Mouse (Mus musculus) stomach, postnatal 0 days (tissue): Measurements from ENCODE around the gene Ankfy1. TPM values are rescaled to one million over a fixed set of nuclear protein-coding genes. Genes with fewer than 3 reads are reported as not detected.

Source experiments
- ATAC-seq: fragments of 200-750 bp; cut with Nextera tagmentation; 2 replicates; pipeline ENCODE4 v1.8.0; 2017; ENCODE audit not compliant: low FRiP score, low TSS enrichment
- DNase-seq: peaks from one replicate; pipeline ENCODE4 v3.0.0-alpha.2; 2016; ENCODE audit warnings: low spot score
- H3K27ac ChIP-seq: fragments of 300-500 bp; sonication (generic); replicated peaks from 2 replicates; pipeline ENCODE4 v1.5.1; 2014; ENCODE audit warnings: mild to moderate bottlenecking, control low read depth
- H3K27me3 ChIP-seq: fragments of 300-500 bp; sonication (generic); 2 replicates; pipeline ENCODE4 v1.6.1; 2014; ENCODE audit warnings: low read length; ENCODE audit not compliant: control insufficient read depth, insufficient read depth
- H3K36me3 ChIP-seq: fragments of 300-500 bp; sonication (generic); 2 replicates; pipeline ENCODE4 v1.6.1; 2014; ENCODE audit warnings: low read length, mixed read lengths; ENCODE audit not compliant: control insufficient read depth, insufficient read depth
- H3K4me1 ChIP-seq: fragments of 300-500 bp; sonication (generic); replicated peaks from 2 replicates; pipeline ENCODE4 v1.6.1; 2014; ENCODE audit warnings: antibody characterized with exemption; ENCODE audit not compliant: control insufficient read depth, insufficient read depth
- H3K4me2 ChIP-seq: fragments of 300-500 bp; sonication (generic); replicated peaks from 2 replicates; pipeline ENCODE4 v1.6.1; 2014; ENCODE audit warnings: low read depth, mild to moderate bottlenecking, control low read depth, moderate library complexity
- H3K4me3 ChIP-seq: fragments of 300-500 bp; sonication (generic); 2 replicates; pipeline ENCODE4 v1.5.1; 2014; ENCODE audit warnings: low read depth, low read length, control low read depth
- H3K9ac ChIP-seq: fragments of 300-500 bp; sonication (generic); 2 replicates; pipeline ENCODE4 v1.6.1; 2014; ENCODE audit warnings: mild to moderate bottlenecking, low read length, control low read depth, mixed read lengths
- H3K9me3 ChIP-seq: fragments of 300-500 bp; sonication (generic); 2 replicates; pipeline ENCODE4 v1.6.1; 2016; ENCODE audit warnings: low read length; ENCODE audit not compliant: control insufficient read depth
- CTCF ChIP-seq: IDR thresholded peaks from 2 replicates; pipeline ENCODE4 v1.5.1; 2016; ENCODE audit warnings: antibody characterized with exemption, low read depth, mild to moderate bottlenecking, moderate library complexity
- EP300 ChIP-seq: optimal IDR thresholded peaks from 2 replicates; pipeline ENCODE3; 2016; ENCODE audit warnings: antibody characterized with exemption
- WGBS: fragments of 180-500 bp; shearing (Covaris S2); extraction: QIAGEN DNeasy Blood & Tissue Kit; methylation state at CpG from one replicate; pipeline ENCODE4 v1.1.7; 2014; 5-methylcytosine and 5-hydroxymethylcytosine counted together
- polyA plus RNA-seq: library from polyadenylated mRNA; unstranded; fragments of >200 nt; fragmentation: Nextera tagmentation; extraction: Ambion mirVana; gene quantifications from 2 replicates; pipeline ENCODE4 v1.2.1, GENCODE M21; 2015

The Ankfy1 gene
- polyA plus RNA-seq: 7.7 and 8.4 TPM in 2 replicates

- WGBS: under 1% methylated on average over 56 of the region's 56 CpGs
- peak; percentile 97 for ATAC-seq
- H3K4me2 ChIP-seq: peak within 1 kb of the TSS; percentile 80
- H3K4me3 ChIP-seq: peak within 1 kb of the TSS; percentile 93
- no peaks in the 10 kb centered on the region; the same call in 1 of the 2 replicates for H3K36me3 ChIP-seq
- DNase-seq: peak; percentile 97
- peak within 1 kb of the TSS; percentile 90 for H3K27ac ChIP-seq
- no peaks in the 10 kb centered on the region for H3K27me3 ChIP-seq
- no peaks in the 10 kb centered on the region for H3K9me3 ChIP-seq
- TF ChIP-seq EP300 (peak; percentile 99), CTCF (no peak)
- peaks cover 5% of the 10 kb centered on the region; the same call in 1 of the 2 replicates for H3K4me1 ChIP-seq
- peak within 1 kb of the TSS; percentile 88 for H3K9ac ChIP-seq
Measured at GRCm38 (mm10) chr11:72689551-72690510, at the start of gene Ankfy1. Ankfy1 (plus strand) TSS chr11:72690006.

- no peak for DNase-seq
- Histone ChIP-seq H3K9ac (no peak overlapping the region), H3K4me1 (no peaks in the 10 kb centered on the region), H3K27me3 (no peaks in the 10 kb centered on the region), H3K36me3 (no peaks in the 10 kb centered on the region), H3K9me3 (no peaks in the 10 kb centered on the region), H3K27ac (no peak overlapping the region), H3K4me3 (no peak overlapping the region), H3K4me2 (no peak overlapping the region)
- no peak for ATAC-seq
- no peak for TF ChIP-seq EP300
- TF ChIP-seq CTCF: no peak
- WGBS: 45% methylated on average over 4 of the region's 4 CpGs
Measured at GRCm38 (mm10) chr11:72642730-72643129, 47.1 kb upstream of the Ankfy1 start.

- H3K4me1 ChIP-seq: no peaks in the 10 kb centered on the region
- H3K9me3 ChIP-seq: no peaks in the 10 kb centered on the region
- no peak overlapping the region for H3K27ac ChIP-seq
- H3K9ac ChIP-seq: no peak overlapping the region
- no peaks in the 10 kb centered on the region for H3K27me3 ChIP-seq
- no peaks in the 10 kb centered on the region for H3K36me3 ChIP-seq
- no peak overlapping the region for H3K4me3 ChIP-seq
- DNase-seq: no peak
- no peak for ATAC-seq
- 47% methylated on average over 5 of the region's 5 CpGs for WGBS
- TF ChIP-seq EP300 (no peak), CTCF (no peak)
- no peak overlapping the region for H3K4me2 ChIP-seq
Measured at GRCm38 (mm10) chr11:72645386-72645785, 44.4 kb upstream of the Ankfy1 start.

- Histone ChIP-seq H3K9me3 (no peaks in the 10 kb centered on the region), H3K27me3 (no peaks in the 10 kb centered on the region), H3K36me3 (no peaks in the 10 kb centered on the region), H3K4me2 (no peak overlapping the region), H3K4me3 (no peak overlapping the region), H3K27ac (no peak overlapping the region), H3K4me1 (no peaks in the 10 kb centered on the region), H3K9ac (no peak overlapping the region)
- no peak for DNase-seq
- no peak for ATAC-seq
- TF ChIP-seq EP300 (no peak), CTCF (no peak)
- 79% methylated on average over 2 of the region's 2 CpGs for WGBS
Measured at GRCm38 (mm10) chr11:72650347-72650746, 39.5 kb upstream of the Ankfy1 start.

GRCm38 (mm10) chr11:72659918-72660317 is 29.9 kb upstream of the Ankfy1 start:
- no peaks in the 10 kb centered on the region for H3K36me3 ChIP-seq
- no peaks in the 10 kb centered on the region for H3K4me1 ChIP-seq
- no peak for DNase-seq
- no peaks in the 10 kb centered on the region for H3K9me3 ChIP-seq
- no peak overlapping the region for H3K4me2 ChIP-seq
- no peak overlapping the region for H3K27ac ChIP-seq
- no peak overlapping the region for H3K9ac ChIP-seq
- TF ChIP-seq CTCF (peak; percentile 55), EP300 (no peak)
- no peak overlapping the region for H3K4me3 ChIP-seq
- H3K27me3 ChIP-seq: no peaks in the 10 kb centered on the region
- no peak for ATAC-seq

GRCm38 (mm10) chr11:72660359-72660758 is 29.4 kb upstream of the Ankfy1 start:
- Histone ChIP-seq H3K9me3 (no peaks in the 10 kb centered on the region), H3K36me3 (no peaks in the 10 kb centered on the region), H3K4me2 (no peak overlapping the region), H3K9ac (no peak overlapping the region), H3K4me3 (no peak overlapping the region), H3K27me3 (no peaks in the 10 kb centered on the region), H3K27ac (no peak overlapping the region), H3K4me1 (no peaks in the 10 kb centered on the region)
- no peak for DNase-seq
- ATAC-seq: no peak
- WGBS: 97% methylated on average over 1 of the region's 1 CpGs
- TF ChIP-seq CTCF: no peak
- no peak for TF ChIP-seq EP300
